Mouse (Mus musculus) stomach, embryonic 15.5 days (tissue): ENCODE measurements around the gene Clec2g. TPM values are rescaled to one million over a fixed set of nuclear protein-coding genes. Genes with fewer than 3 reads are reported as not detected.
"Not testable (repeated sequence)": the region's sequence is repeated elsewhere in the genome, so short reads cannot be mapped to it uniquely, and the experiment has no call there.

Experiments used
- ATAC-seq: fragments of 200-750 bp; cut with Nextera tagmentation; 2 replicates; pipeline ENCODE4 v1.8.0; 2017; ENCODE audit warnings: low read depth, moderate number of reproducible peaks, moderate TSS enrichment; ENCODE audit not compliant: insufficient read depth, low FRiP score
- H3K27ac ChIP-seq: fragments of 300-500 bp; sonication (generic); 2 replicates; pipeline ENCODE4 v1.5.1; 2015; ENCODE audit warnings: mild to moderate bottlenecking, inconsistent platforms
- H3K27me3 ChIP-seq: fragments of 300-500 bp; sonication (generic); replicated peaks from 2 replicates; pipeline ENCODE4 v1.6.1; 2015; ENCODE audit warnings: inconsistent platforms
- H3K36me3 ChIP-seq: fragments of 300-500 bp; sonication (generic); 2 replicates; pipeline ENCODE4 v1.6.1; 2015; ENCODE audit warnings: inconsistent platforms
- H3K4me1 ChIP-seq: fragments of 300-500 bp; sonication (generic); 2 replicates; pipeline ENCODE4 v1.6.1; 2015; ENCODE audit warnings: inconsistent platforms
- H3K4me2 ChIP-seq: fragments of 300-500 bp; sonication (generic); 2 replicates; pipeline ENCODE4 v1.6.1; 2015; ENCODE audit warnings: mild to moderate bottlenecking, inconsistent platforms
- H3K4me3 ChIP-seq: fragments of 300-500 bp; sonication (generic); replicated peaks from 2 replicates; pipeline ENCODE4 v1.5.1; 2015; ENCODE audit warnings: inconsistent platforms
- H3K9ac ChIP-seq: fragments of 300-500 bp; sonication (generic); 2 replicates; pipeline ENCODE4 v1.6.1; 2015; ENCODE audit warnings: inconsistent platforms
- H3K9me3 ChIP-seq: fragments of 300-500 bp; sonication (generic); 2 replicates; pipeline ENCODE4 v1.6.1; 2016; ENCODE audit warnings: inconsistent platforms
- WGBS: fragments of 180-500 bp; shearing (Covaris S2); methylation state at CpG from one replicate; pipeline ENCODE4 v1.1.7; 2015; 5-methylcytosine and 5-hydroxymethylcytosine counted together
- polyA plus RNA-seq: library from polyadenylated mRNA; unstranded; fragments of >200 nt; fragmentation: Nextera tagmentation; extraction: Ambion mirVana; gene quantifications from 2 replicates; pipeline ENCODE4 v1.2.1, GENCODE M21; 2015

The Clec2g gene
- polyA plus RNA-seq, 1 experiment from 2014 or later: 0.33 TPM

DNA sequence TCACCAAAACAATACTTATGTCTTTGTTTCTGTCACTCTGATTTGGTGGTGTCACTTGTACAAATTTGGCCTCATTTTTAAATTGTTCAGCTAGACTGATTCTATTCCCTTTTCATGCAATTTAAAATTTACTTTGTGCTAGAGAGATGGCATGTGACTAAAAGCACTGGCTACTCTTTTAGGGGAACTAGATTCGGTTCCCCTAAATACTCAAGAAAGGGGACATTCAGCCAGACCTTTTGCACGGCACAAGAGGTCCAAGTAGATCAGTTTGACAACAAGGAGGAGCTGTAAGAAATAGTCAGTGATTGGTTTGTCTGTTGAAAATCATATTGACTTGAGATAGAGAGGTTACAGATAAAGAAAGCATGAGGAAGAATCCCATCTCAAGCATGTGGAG, 67.2 kb downstream of the Clec2g start:
- Histone ChIP-seq H3K9ac (no peak overlapping the region), H3K4me1 (no peaks in the 10 kb centered on the region), H3K4me3 (no peak overlapping the region), H3K27me3 (no peaks in the 10 kb centered on the region), H3K4me2 (no peak overlapping the region), H3K27ac (no peak overlapping the region), H3K36me3 (no peaks in the 10 kb centered on the region), H3K9me3 (no peaks in the 10 kb centered on the region)
- ATAC-seq: no peak
- WGBS: 81% methylated on average over 2 of the region's 2 CpGs

DNA sequence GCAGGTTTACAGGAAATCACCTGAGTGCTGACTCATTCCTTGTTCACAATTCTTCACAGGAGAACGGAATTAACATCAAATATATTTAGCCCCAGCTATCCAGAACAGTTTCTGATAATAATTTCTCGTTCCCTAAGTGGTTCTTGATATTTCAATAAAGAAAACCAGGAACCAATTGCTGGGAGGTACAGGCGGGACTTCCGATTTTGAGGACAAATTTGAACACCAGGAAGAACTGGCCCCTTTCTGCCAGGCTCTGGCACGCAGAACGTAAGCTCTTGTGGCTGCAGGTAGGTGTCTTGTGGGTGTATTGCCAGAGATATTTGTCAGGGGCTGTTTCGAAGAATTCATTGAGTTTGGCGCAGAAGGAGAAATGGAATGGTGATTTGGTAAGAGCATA, 74.4 kb downstream of the Clec2g start:
- H3K9me3 ChIP-seq: no peaks in the 10 kb centered on the region
- no peaks in the 10 kb centered on the region for H3K4me1 ChIP-seq
- H3K9ac ChIP-seq: no peak overlapping the region
- H3K27me3 ChIP-seq: no peaks in the 10 kb centered on the region
- no peak overlapping the region for H3K27ac ChIP-seq
- WGBS: 91% methylated on average over 8 of the region's 8 CpGs
- no peak overlapping the region for H3K4me3 ChIP-seq
- H3K36me3 ChIP-seq: no peaks in the 10 kb centered on the region
- no peak overlapping the region for H3K4me2 ChIP-seq
- ATAC-seq: no peak

DNA sequence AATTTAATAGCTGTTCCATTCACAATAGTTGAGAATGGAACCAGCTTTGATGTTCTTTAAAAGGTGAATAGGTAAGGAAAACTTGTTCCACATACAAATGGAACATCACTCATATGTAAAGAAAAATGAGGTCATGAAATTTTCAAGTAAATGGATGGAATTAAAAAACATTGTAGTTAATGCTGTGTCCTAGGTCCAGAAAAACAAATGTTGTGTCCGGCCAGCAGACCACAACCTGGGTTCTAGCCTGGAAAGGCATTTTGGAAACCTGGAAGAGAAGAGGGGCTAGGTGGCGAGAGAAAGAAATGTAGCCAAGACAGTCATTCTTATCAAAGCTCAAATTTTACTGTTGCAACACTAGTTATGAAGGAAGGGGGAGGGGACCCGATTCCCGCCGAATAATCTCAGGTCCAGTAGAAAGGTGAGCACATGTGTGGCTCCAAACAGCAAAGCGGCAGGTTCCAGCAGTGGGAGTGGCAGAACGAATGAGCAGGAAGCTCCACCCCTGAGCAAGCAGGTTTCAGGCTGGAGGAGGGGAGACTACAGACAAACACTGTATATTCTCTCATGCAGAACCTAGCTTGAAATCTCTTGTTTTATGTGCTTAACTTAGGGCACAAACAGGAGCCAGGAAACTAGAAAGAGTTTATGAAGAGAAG, 75.8 kb downstream of the Clec2g start:
- H3K36me3 ChIP-seq, H3K4me2 ChIP-seq, H3K4me1 ChIP-seq, H3K27ac ChIP-seq, H3K27me3 ChIP-seq, H3K9me3 ChIP-seq, H3K4me3 ChIP-seq, H3K9ac ChIP-seq, ATAC-seq: not testable (repeated sequence)
- 71% methylated on average over 7 of the region's 7 CpGs for WGBS

GRCm38 (mm10) chr6:129010505-129010873, 76.3 kb downstream of the Clec2g start:
- H3K27me3 ChIP-seq: no peaks in the 10 kb centered on the region
- H3K4me1 ChIP-seq: no peaks in the 10 kb centered on the region
- no peak overlapping the region for H3K4me3 ChIP-seq
- H3K27ac ChIP-seq: no peak overlapping the region
- no peak for ATAC-seq
- no peak overlapping the region for H3K4me2 ChIP-seq
- no peaks in the 10 kb centered on the region for H3K9me3 ChIP-seq
- no peaks in the 10 kb centered on the region for H3K36me3 ChIP-seq
- no peak overlapping the region for H3K9ac ChIP-seq
- WGBS: 89% methylated on average over 3 of the region's 3 CpGs

- not testable (repeated sequence) for H3K27ac ChIP-seq, H3K36me3 ChIP-seq, H3K27me3 ChIP-seq, H3K9ac ChIP-seq, H3K4me1 ChIP-seq, ATAC-seq, H3K4me2 ChIP-seq, H3K9me3 ChIP-seq, H3K4me3 ChIP-seq
- WGBS: 98% methylated on average over 20 of the region's 23 CpGs
Observed at GRCm38 (mm10) chr6:129012012-129012411, 77.8 kb downstream of the Clec2g start.

- no peak overlapping the region for H3K9ac ChIP-seq
- no peak for ATAC-seq
- H3K9me3 ChIP-seq: no peaks in the 10 kb centered on the region
- no peak overlapping the region for H3K4me3 ChIP-seq
- WGBS: 47% methylated on average over 1 of the region's 1 CpGs
- no peaks in the 10 kb centered on the region for H3K27me3 ChIP-seq
- H3K4me1 ChIP-seq: no peaks in the 10 kb centered on the region
- no peaks in the 10 kb centered on the region for H3K36me3 ChIP-seq
- no peak overlapping the region for H3K27ac ChIP-seq
- H3K4me2 ChIP-seq: no peak overlapping the region
Observed at GRCm38 (mm10) chr6:129012966-129013365, 78.8 kb downstream of the Clec2g start.

GRCm38 (mm10) chr6:129013762-129014276, 79.6 kb downstream of the Clec2g start:
- Histone ChIP-seq H3K4me3 (no peak overlapping the region), H3K27ac (no peak overlapping the region), H3K27me3 (no peaks in the 10 kb centered on the region), H3K4me1 (no peaks in the 10 kb centered on the region), H3K9ac (no peak overlapping the region), H3K4me2 (no peak overlapping the region), H3K36me3 (no peaks in the 10 kb centered on the region), H3K9me3 (no peaks in the 10 kb centered on the region)
- 66% methylated on average over 5 of the region's 5 CpGs for WGBS
- ATAC-seq: no peak

- Histone ChIP-seq H3K27ac (no peak overlapping the region), H3K4me3 (no peak overlapping the region)
- WGBS: 63% methylated on average over 1 of the region's 1 CpGs
Observed at GRCm38 (mm10) chr6:129014399-129014798, 80.2 kb downstream of the Clec2g start.

GRCm38 (mm10) chr6:129027451-129028248, 93.5 kb downstream of the Clec2g start:
- Histone ChIP-seq H3K9ac (no peak overlapping the region), H3K36me3 (no peaks in the 10 kb centered on the region), H3K4me1 (no peaks in the 10 kb centered on the region), H3K4me3 (no peak overlapping the region), H3K4me2 (no peak overlapping the region), H3K9me3 (no peaks in the 10 kb centered on the region), H3K27ac (no peak overlapping the region), H3K27me3 (no peaks in the 10 kb centered on the region)
- 79% methylated on average over 8 of the region's 8 CpGs for WGBS
- ATAC-seq: no peak

More at GRCm38 (mm10) chr6:129014399-129014798, 80.2 kb downstream of the Clec2g start:
- no peaks in the 10 kb centered on the region for H3K9me3 ChIP-seq
- no peaks in the 10 kb centered on the region for H3K27me3 ChIP-seq
- H3K4me1 ChIP-seq: no peaks in the 10 kb centered on the region
- H3K36me3 ChIP-seq: no peaks in the 10 kb centered on the region
- no peak overlapping the region for H3K9ac ChIP-seq
- no peak for ATAC-seq
- no peak overlapping the region for H3K4me2 ChIP-seq

GRCm38 (mm10) chr6:129030175-129030824, 96.1 kb downstream of the Clec2g start:
- WGBS: 56% methylated on average over 6 of the region's 6 CpGs
- no peak overlapping the region for H3K9ac ChIP-seq
- no peaks in the 10 kb centered on the region for H3K4me1 ChIP-seq
- no peak for ATAC-seq
- no peak overlapping the region for H3K27ac ChIP-seq
- H3K4me3 ChIP-seq: no peak overlapping the region
- H3K36me3 ChIP-seq: no peaks in the 10 kb centered on the region
- no peaks in the 10 kb centered on the region for H3K9me3 ChIP-seq
- H3K4me2 ChIP-seq: no peak overlapping the region
- H3K27me3 ChIP-seq: no peaks in the 10 kb centered on the region

GRCm38 (mm10) chr6:129030964-129031363, 96.8 kb downstream of the Clec2g start:
- H3K27me3 ChIP-seq: no peaks in the 10 kb centered on the region
- no peaks in the 10 kb centered on the region for H3K4me1 ChIP-seq
- no peaks in the 10 kb centered on the region for H3K9me3 ChIP-seq
- 76% methylated on average over 2 of the region's 2 CpGs for WGBS
- H3K4me2 ChIP-seq: no peak overlapping the region
- H3K27ac ChIP-seq: no peak overlapping the region
- no peak overlapping the region for H3K4me3 ChIP-seq
- no peak overlapping the region for H3K9ac ChIP-seq
- no peak for ATAC-seq
- no peaks in the 10 kb centered on the region for H3K36me3 ChIP-seq

DNA sequence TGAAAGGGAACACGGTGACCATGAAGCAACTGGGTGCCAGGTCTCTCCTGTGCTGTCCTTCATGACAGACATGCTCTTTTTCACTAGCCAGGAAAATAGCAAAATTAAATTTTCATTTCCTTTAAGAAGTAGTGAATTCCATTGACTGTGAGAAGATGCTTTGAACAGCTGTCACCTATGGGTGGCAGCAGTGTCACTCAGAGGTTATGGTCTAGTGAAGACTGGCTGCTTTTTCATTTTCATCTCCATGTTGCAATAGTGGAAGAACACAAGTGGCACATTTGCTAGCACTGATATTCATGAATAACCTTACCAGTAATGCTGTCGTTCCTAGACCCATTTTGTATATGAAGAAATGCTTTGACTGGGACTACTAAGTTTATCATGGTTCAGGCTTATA, 99.2 kb downstream of the Clec2g start:
- no peak overlapping the region for H3K9ac ChIP-seq
- H3K4me1 ChIP-seq: no peaks in the 10 kb centered on the region
- no peaks in the 10 kb centered on the region for H3K27me3 ChIP-seq
- H3K36me3 ChIP-seq: no peaks in the 10 kb centered on the region
- H3K27ac ChIP-seq: no peak overlapping the region
- WGBS: 75% methylated on average over 2 of the region's 2 CpGs
- no peak for ATAC-seq
- H3K9me3 ChIP-seq: no peaks in the 10 kb centered on the region
- H3K4me3 ChIP-seq: no peak overlapping the region
- no peak overlapping the region for H3K4me2 ChIP-seq
